Mouse (Mus musculus) adrenal gland, adult 2 months (tissue): ENCODE data around the gene Tial1. TPM values are rescaled to one million over a fixed set of nuclear protein-coding genes. Genes with fewer than 3 reads are reported as not detected.

ENCODE experiments used
- DNase-seq: peaks from one replicate; pipeline ENCODE4 v3.0.0; 2021
- microRNA-seq, 2 experiments: library from miRNA; unstranded; fragments of <30 nt; microRNA quantifications; one replicate each; pipeline ENCODE4 v1.2.0; 2021
- polyA plus RNA-seq: library from polyadenylated mRNA; depleted of rRNA; stranded (reverse); fragments of >200 nt; gene quantifications from 2 replicates; pipeline ENCODE4 v1.2.3, GENCODE M21; 2012; rRNA removed
- total RNA-seq, 2 experiments: library from RNA; stranded (reverse); gene quantifications; 2 replicates each; pipeline ENCODE4 v1.2.3; 2021

The Tial1 gene
- total and polyA plus RNA-seq, 3 experiments: 33.0 to 96.3 (median 73.1) TPM

DNA sequence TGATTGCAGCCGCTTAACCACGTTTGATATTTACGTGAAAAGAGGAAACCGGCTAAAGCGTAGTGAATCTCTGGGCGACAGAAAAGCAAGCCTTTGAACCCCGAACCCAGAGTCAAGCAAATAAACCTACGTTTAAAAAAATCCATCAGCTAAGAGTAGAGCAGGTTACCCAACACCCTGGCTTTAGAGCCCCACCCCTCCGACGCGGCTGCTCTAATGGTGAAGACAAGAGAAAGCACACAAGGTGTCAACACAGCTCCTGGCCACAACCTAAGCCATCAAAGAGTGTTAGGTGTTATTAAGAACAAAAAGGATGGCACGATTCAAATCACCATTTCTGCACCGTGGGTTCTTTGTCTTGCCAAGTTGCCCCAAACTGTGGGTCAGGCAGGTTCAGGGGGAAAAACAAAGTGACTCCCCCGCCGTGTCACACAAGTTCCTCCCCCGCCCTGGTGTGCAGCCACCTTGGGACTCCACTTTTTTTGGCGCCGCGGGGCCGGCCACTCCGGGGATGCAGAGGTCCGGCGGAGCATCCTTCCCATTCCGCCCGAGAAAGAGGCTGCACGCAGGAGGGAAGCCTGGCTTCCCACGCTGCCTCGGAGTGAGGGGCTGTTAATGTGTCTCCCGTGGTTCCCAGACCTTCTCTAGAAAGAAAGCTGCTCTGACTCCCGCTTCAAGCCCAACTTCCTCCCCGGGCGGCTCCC lies 44.1 kb downstream of the Tial1 start:
- no peak for DNase-seq

DNA sequence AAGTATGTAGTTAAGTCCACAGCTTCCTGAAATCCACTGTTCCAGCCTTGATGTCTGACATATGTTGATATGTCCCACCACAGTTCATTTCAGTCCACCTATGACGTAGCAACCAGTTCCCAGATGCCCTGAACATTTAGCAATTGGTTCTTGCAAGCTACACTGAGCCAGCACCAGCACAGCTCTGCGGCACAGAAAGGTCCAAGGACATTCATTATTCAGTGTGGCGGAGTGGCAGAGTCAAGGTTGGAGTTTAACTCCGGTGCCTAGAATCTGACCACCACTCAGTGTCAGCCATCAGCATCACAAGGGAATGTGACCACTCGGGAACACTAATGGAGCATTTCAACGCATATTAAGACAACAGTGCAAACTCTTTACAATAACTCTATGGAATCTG lies 44.9 kb downstream of the Tial1 start:
- peak; percentile 47 for DNase-seq

DNA sequence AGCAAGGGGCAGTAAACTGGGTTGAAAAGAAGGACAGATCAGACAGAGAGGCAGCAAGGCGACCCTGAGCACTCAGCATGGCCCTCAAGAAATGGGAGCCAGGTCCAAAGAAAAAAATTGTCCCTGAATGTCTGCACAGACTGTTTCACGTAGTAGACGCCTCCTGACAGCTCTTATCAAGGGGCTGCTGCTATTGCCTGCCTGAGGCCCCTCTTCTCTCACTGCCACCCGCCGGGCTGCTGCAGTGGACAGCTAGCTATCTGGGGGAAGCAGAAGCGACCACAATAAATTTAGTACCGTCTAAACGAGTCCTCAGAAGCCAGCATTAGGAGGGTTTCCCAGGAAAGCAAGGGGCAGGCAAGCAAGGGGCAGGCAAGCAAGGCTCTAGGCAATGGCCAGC lies 47.1 kb downstream of the Tial1 start:
- no peak for DNase-seq

DNA sequence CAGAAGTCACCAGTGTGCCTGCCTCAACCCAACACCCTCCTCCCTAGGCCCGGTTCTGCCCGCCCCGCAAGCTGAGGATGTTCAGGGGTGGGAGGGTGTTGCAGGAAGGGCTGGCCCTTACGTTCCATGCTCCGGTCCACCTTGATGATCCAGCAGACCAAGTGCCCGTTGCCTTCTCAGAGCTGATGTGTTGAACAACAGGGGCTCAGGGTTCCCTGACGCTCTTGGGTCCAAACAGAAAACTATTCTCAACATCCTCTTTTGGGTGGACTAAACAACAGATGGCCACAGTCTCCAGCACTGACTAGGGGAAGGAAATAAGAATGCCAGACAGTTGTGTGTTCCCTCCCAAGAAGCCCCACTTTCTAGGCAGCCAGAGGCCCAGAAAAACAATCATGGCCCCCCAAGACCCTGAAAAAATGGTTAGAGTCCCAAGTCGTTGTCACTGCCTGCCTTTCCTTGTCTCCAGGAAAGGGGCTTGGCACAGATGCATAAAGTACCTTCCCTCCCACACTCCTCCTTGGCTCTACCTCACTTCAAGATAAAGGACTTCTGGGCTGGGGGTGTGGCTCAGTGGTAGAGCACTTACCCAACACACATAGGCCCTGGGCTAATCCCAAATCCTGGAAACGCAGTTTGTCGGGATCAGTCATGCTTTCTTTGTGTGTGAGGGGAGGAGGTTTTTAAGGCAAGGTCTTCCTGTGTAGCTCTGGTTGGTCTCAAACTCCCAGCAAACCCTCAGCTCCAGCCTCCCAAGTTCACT lies 49.3 kb downstream of the Tial1 start:
- DNase-seq: no peak

DNA sequence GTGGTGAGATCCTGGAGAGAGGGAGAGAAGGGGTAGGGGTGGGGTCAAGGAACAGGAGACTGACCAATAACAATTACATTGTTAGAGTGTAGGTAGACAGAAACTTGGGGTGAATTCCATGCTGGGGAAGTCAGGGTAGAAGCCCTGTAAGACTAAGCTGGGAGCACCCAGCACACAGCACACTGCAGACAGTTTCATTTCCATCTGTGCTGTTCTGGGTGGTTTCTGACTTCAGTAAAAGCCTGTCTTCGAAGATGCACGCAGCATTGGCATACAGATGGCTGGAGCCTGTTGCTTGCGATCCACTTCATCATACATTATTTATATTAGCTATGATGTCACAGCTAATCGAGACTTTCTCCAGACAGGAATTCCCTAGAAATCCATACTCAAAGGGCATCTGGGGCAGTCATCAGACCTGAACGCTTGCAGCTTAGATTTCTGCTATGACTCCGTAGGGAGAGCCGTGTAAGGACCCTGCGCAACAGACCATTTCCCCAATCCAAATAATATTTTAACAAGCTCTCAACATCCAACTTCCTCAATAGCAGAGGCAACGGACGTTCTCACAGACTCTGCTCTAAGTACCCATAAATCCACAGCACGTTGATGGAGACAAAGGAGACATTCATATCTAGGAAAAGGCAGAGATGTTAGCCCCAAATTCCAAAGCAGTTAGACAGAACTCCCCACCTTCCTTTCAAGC lies 50.7 kb downstream of the Tial1 start:
- no peak for DNase-seq

DNA sequence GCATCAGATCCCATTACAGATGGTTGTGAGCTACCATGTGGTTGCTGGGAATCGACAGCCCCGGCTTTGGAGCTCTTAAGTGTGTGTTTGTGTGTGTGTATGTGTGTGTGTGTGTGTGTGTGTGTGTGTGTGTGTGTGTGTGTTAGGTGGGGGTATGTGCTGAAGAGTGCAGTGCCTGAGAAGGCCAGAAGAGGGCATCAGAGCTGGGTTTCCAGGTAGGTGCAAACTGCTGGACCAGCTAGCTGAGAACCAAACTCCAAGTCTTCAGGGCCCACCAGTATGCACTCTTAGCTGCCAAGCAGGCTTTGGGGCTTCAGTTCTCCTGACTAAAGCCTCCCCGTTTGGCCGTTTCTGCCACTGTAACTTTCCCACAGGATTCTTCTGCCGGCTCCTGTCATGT lies 53.3 kb downstream of the Tial1 start:
- no peak for DNase-seq

DNA sequence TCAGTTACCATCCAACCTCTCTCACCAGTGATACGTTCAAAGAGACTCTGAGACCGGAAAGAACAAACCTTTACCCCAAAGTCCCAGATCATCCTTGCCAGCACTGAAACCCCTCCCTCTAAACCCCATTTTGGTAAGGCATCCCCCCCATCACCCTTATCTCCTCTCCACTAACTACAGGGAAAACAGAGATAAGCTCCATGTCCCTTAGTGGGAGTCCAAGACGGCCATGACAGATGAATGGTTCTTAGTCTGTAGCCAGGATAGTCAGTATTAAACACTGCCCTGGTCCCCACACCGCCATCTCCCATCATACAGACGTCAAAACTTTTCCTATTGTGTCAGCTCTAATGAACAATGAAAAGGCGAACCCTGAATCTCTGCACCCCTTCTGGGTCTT lies 57.5 kb downstream of the Tial1 start:
- DNase-seq: no peak

DNA sequence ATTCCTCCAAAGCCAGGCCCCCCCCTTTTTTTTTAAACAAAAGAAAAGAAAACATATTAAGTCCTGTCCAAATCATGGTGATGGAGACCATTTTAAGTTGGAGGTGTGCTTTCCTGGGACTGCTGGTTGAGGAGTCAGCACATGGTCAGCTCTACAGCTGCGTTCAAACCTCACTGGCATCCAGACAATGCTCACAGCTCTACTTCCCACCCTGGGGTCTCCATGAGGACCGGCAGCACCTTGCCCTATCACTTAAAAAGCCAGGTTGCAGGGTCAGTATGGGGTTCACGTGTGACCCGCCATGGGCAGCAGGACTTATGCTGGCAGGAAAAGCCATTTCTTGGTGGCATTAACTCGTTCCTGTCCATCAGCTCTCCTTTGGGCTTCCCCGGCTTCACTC lies 57.9 kb downstream of the Tial1 start:
- no peak for DNase-seq

DNA sequence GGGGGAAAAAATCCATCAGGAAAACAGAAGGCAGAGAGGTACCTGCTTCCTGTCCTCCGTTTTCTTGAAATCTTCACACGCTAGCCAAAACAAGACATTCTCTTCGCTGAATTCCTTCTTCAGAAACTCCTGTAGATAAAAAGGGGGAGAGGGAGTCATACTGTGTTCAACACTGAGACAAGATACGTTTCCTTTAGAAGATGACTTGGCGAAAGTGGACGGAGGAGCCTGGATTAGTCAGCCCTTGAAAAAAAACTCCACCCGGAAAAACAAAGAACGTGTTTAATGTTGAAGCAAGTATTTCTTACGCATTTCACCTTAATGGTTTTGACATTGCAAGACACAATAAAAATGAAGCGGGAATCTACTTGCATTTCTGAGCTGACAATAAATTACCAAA lies 58.4 kb downstream of the Tial1 start:
- no peak for DNase-seq

DNA sequence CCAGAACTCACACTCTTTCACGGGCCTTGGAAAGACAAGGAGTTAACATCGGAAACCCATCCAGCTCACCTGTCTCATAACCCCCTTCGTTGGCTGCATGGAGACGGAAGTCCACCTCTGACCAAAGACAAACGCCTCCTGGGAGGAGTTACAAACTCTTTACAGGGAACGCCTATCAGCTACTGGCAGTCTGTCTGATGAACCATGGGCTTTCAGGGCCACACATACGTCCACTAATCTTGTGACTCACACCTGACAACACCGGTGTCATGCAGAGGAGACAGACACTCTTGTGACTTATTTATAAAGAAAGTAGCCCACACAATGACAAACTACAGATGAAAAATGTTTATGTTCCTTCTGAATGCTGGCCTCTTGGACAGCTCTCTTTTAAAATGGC lies 58.9 kb downstream of the Tial1 start:
- DNase-seq: peak; percentile 59

DNA sequence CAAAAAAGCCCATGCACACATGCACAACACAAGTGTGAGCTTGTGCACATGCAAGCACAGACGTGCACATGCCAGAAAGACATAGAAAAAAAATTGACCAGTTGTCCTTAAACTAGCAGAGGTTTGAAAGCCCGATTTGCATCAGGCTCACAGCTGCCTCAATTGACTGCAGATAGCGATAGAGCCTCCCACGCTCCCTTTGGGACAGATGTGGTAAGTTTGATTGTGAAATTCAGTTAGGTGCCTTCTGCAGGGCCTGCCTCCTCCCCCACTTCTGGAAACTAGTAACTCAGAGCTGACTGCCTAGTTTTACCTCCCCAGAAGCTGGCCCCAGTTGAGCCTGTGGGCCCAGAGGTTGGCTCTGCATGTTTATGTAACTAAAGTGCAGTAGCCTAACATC lies 62.9 kb downstream of the Tial1 start:
- no peak for DNase-seq

DNA sequence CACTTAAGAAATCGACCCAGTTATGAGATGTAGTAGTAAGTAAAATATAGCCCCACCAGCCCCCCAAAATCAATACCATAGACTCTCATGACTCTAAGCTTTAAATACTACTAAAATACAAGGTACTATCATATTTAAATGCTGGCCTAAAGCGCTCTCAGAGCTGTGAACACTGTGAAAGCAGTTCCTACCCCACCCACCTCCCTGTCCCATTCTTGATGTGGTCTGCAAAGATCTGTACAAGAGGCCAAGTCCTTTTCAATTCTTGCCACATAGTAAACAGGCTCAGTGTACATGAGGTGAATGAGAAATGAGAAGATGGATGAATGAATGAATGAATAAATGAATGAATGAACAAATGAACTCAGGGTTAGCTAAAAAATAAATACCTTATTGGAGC lies 64.5 kb downstream of the Tial1 start:
- no peak for DNase-seq

DNA sequence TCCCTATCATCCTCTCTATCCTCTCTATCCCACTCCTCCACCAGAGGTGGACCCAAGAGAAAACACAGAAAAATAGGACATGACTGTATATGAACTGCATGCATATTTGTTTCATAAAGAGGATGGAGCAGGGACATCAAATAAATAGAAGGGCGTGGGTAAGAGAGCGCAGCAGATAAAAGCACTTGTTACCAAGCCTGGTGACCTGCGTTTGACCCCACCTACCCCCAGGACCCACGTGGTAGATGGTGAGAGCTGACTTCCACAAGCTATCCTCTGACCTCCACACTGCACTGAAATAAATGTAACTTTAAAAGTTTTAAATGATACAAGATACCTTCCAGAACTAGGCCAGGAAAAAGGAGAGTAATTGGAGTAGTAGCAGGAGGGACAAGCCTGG lies 67.8 kb downstream of the Tial1 start:
- no peak for DNase-seq

DNA sequence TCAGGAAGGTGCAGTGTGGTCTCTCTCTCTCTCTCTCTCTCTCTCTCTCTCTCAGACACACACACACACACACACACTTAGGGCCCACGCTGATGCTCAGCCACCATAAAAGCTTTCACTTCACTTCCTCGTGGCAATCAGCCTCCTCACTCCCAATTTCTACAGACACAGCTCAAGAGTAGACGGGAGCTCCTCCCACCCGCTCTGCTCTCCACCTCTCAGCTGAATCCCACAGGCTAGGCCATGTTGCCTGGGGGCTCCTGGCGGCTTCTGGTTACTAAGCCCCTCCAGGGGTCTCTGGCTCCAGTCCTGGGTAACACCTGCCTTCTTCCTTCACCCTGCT lies 68.6 kb downstream of the Tial1 start:
- DNase-seq: no peak

DNA sequence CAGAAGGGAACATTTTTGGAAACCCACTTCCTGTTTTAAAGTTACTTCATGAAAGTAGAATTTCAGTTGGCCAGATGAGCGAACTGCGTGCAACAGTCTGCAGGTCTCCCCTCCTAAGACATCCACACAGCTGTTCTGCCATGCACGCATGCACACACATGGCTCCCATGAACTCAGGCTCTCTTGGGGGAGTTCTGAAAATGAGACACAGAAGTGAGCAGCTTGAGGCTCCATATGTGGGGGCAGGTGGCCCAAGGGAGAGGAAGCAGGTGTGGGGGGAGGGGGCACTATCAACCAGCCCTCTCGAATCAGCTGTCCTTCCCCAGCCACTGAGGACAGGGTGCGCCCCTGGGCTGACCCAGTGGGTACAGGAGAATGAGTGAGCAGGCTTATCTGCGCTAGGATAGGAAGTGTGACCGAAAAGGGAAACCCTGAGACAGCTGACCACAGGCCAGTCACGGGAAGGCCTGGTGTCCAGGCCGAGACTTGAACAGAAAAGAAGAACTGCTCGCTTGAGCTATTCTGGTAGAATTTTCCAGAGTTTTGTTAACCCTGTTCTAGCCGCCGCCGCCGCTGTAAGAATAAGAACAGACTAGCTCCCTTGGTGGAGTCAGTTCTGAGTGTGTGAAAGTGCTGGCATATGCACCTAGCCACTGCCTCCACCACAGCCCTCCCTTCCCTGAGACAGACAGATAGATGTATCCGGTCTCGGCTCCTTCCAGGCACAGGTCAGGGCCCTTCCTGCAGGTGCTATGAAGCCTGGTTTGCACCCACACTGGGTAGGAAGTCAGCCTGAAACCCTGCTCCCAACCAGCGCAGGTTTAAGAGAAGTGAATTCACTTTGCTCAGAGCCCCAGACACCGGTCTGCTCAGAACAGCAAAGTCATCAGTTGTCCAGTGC lies 69.2 kb downstream of the Tial1 start:
- peak; percentile 16 for DNase-seq

DNA sequence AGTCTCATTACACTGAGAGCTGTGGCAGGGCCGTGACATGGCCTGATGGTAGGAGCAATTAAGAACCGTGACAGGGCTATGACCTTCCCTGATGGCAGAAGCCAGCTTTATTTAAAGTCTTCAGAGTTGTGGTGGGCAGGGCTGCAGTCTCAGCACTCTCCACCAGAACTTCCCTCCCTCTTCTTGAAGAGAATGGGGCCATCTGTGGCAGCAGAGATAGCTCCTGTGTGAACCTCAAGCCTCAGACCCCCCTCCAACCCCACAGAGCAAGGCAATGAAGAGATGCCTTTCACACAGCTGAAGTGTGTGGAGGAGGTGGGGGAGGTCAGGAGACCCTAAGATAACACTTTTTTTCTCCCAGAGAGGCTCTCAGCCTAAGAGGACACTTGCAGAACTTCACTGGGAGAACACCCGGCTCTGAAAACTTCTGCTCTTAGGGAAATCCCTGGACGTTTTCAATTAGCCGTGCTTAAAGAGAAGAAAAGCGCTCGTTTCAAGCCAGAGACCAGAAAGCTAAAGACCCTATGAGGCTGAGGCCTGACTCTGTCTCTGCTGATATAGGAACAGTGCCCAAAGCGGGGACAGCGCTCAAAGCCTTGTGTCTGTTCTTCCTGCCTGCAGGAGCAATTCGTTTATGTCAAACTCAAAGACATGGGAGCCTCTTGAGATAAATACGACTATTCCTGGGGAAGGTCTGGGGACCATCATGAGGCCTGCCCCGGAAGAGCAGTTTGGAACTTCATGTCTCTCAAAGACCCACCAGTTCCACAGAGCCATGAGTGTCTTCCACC lies 70.1 kb downstream of the Tial1 start:
- DNase-seq: no peak

Small RNAs within 50 kb of the gene (microRNA-seq; reads per million reads assigned to microRNA genes)
- 0 reads per million in 2 experiments for gene Gm24365

Other genes starting within 250 kb of the Tial1 start
- gene Armc5, start 224.4 kb downstream of the Tial1 start, total RNA-seq: 10 to 100 TPM; 18.6 to 20.1 TPM
- gene Armc5, start 224.4 kb downstream of the Tial1 start, polyA plus RNA-seq: 64.3 and 68.0 TPM in 2 replicates
- gene 9130023H24Rik, start 223.7 kb downstream of the Tial1 start, total RNA-seq: 1 to 10 TPM; 5.1 to 8.7 TPM
- gene 9130023H24Rik, start 223.7 kb downstream of the Tial1 start, polyA plus RNA-seq: 1.4 TPM in 2 replicates
- 10 to 100 TPM; 24.0 to 30.2 TPM for gene Tgfb1i1, start 214.9 kb downstream of the Tial1 start, total RNA-seq
- 35.1 and 35.8 TPM in 2 replicates for gene Tgfb1i1, start 214.9 kb downstream of the Tial1 start, polyA plus RNA-seq
- under 1 TPM in 1 of 2 experiments, not detected in 1; 0.17 TPM for gene Slc5a2, start 196.1 kb downstream of the Tial1 start, total RNA-seq
- not detected in 2 replicates for gene Slc5a2, start 196.1 kb downstream of the Tial1 start, polyA plus RNA-seq
- gene BC017158, start 163.5 kb downstream of the Tial1 start, total RNA-seq: 10 to 100 TPM; 28.6 to 33.0 TPM
- gene BC017158, start 163.5 kb downstream of the Tial1 start, polyA plus RNA-seq: 62.7 and 66.8 TPM in 2 replicates
- gene Rgs10, start 43.0 kb downstream of the Tial1 start, total RNA-seq: 10 to 100 TPM; 10.5 to 23.8 TPM
- gene Rgs10, start 43.0 kb downstream of the Tial1 start, polyA plus RNA-seq: 9.1 and 11.9 TPM in 2 replicates
- gene Bag3, start 61.9 kb upstream of the Tial1 start, total RNA-seq: 100 to 1,000 TPM; 143 to 425 TPM
- gene Bag3, start 61.9 kb upstream of the Tial1 start, polyA plus RNA-seq: 196 and 360 TPM in 2 replicates
- 10 to 100 TPM; 18.2 to 21.7 TPM for gene Inpp5f, start 149.6 kb upstream of the Tial1 start, total RNA-seq
- gene Inpp5f, start 149.6 kb upstream of the Tial1 start, polyA plus RNA-seq: 10.7 and 10.9 TPM in 2 replicates